Mouse (Mus musculus) stomach, embryonic 14.5 days (tissue): ENCODE measurements at regions not wholly inside any gene's neighbourhood (a gene's known extent, or its start where the extent isn't known, plus 50 kb on each side); places are given as distances from the start of the nearest gene placed in this dataset.

Source experiments
- ATAC-seq: fragments of 200-750 bp; cut with Nextera tagmentation; 2 replicates; pipeline ENCODE4 v1.8.0; 2017; ENCODE audit warnings: low read depth, moderate TSS enrichment; ENCODE audit not compliant: insufficient number of reproducible peaks, insufficient read depth, low FRiP score
- H3K27ac ChIP-seq: fragments of 300-500 bp; sonication (generic); 2 replicates; pipeline ENCODE4 v1.5.1; 2014; ENCODE audit warnings: mild to moderate bottlenecking, low read length, moderate library complexity, mixed read lengths
- H3K27me3 ChIP-seq: fragments of 300-500 bp; sonication (generic); 2 replicates; pipeline ENCODE4 v1.6.1; 2014; ENCODE audit warnings: low read length, control low read depth, mixed read lengths; ENCODE audit not compliant: control insufficient read depth, insufficient read depth
- H3K36me3 ChIP-seq: fragments of 300-500 bp; sonication (generic); 2 replicates; pipeline ENCODE4 v1.6.1; 2014; ENCODE audit warnings: mild to moderate bottlenecking, control low read depth, low read length, moderate library complexity, mixed read lengths; ENCODE audit not compliant: control insufficient read depth, insufficient read depth
- H3K4me1 ChIP-seq: fragments of 300-500 bp; sonication (generic); 2 replicates; pipeline ENCODE4 v1.6.1; 2014; ENCODE audit warnings: low read length, control low read depth, mixed read lengths; ENCODE audit not compliant: control insufficient read depth, insufficient read depth
- H3K4me2 ChIP-seq: fragments of 300-500 bp; sonication (generic); replicated peaks from 2 replicates; pipeline ENCODE4 v1.6.1; 2014; ENCODE audit warnings: low read depth, low read length, control low read depth
- H3K4me3 ChIP-seq: fragments of 300-500 bp; sonication (generic); 2 replicates; pipeline ENCODE4 v1.5.1; 2014; ENCODE audit warnings: low read depth, low read length, control low read depth
- H3K9ac ChIP-seq: fragments of 300-500 bp; sonication (generic); replicated peaks from 2 replicates; pipeline ENCODE4 v1.6.1; 2014; ENCODE audit warnings: low read depth, mild to moderate bottlenecking, control low read depth, low read length, moderate library complexity, mixed read lengths
- H3K9me3 ChIP-seq: fragments of 300-500 bp; sonication (generic); 2 replicates; pipeline ENCODE4 v1.6.1; 2016; ENCODE audit warnings: low read depth, low read length, control low read depth; ENCODE audit not compliant: control insufficient read depth
- WGBS: fragments of 180-500 bp; shearing (Covaris S2); extraction: QIAGEN DNeasy Blood & Tissue Kit; methylation state at CpG from one replicate; pipeline ENCODE4 v1.1.7; 2014; 5-methylcytosine and 5-hydroxymethylcytosine counted together

GRCm38 (mm10) chr3:149519575-149519929 is 529.2 kb upstream of the Adgrl2 start:
- 12% methylated on average over 15 of the region's 15 CpGs for WGBS
- H3K9me3 ChIP-seq: no peaks in the 10 kb centered on the region
- H3K4me3 ChIP-seq: peak overlapping the region; percentile 35
- ATAC-seq: no peak
- no peak overlapping the region for H3K27ac ChIP-seq
- no peak overlapping the region for H3K9ac ChIP-seq
- H3K4me1 ChIP-seq: no peaks in the 10 kb centered on the region
- peak overlapping the region; percentile 86 for H3K4me2 ChIP-seq
- H3K27me3 ChIP-seq: no peaks in the 10 kb centered on the region
- H3K36me3 ChIP-seq: no peaks in the 10 kb centered on the region

GRCm38 (mm10) chr3:149518928-149519574 is 528.7 kb upstream of the Adgrl2 start:
- no peak for ATAC-seq
- no peaks in the 10 kb centered on the region for H3K4me1 ChIP-seq

GRCm38 (mm10) chr3:149517537-149517936 is 527.2 kb upstream of the Adgrl2 start:
- H3K9ac ChIP-seq: no peak overlapping the region
- no peaks in the 10 kb centered on the region for H3K9me3 ChIP-seq
- H3K4me3 ChIP-seq: no peak overlapping the region
- H3K4me1 ChIP-seq: no peaks in the 10 kb centered on the region
- no peak for ATAC-seq
- WGBS: 77% methylated on average over 11 of the region's 11 CpGs
- no peak overlapping the region for H3K27ac ChIP-seq
- H3K4me2 ChIP-seq: no peak overlapping the region
- H3K36me3 ChIP-seq: no peaks in the 10 kb centered on the region
- no peaks in the 10 kb centered on the region for H3K27me3 ChIP-seq

More at GRCm38 (mm10) chr3:149518928-149519574, 528.7 kb upstream of the Adgrl2 start:
- Histone ChIP-seq H3K36me3 (no peaks in the 10 kb centered on the region), H3K9ac (no peak overlapping the region; the same call in 1 of the 2 replicates), H3K27me3 (no peaks in the 10 kb centered on the region), H3K27ac (no peak overlapping the region), H3K9me3 (no peaks in the 10 kb centered on the region), H3K4me2 (peak overlapping the region; percentile 86), H3K4me3 (peak overlapping the region; percentile 35)
- WGBS: 4% methylated on average over 27 of the region's 27 CpGs

GRCm38 (mm10) chr3:149509178-149509577 is 518.8 kb upstream of the Adgrl2 start:
- no peak overlapping the region for H3K4me3 ChIP-seq
- no peak overlapping the region for H3K9ac ChIP-seq
- no peaks in the 10 kb centered on the region for H3K27me3 ChIP-seq
- no peak overlapping the region for H3K27ac ChIP-seq
- no peaks in the 10 kb centered on the region for H3K9me3 ChIP-seq
- no peaks in the 10 kb centered on the region for H3K36me3 ChIP-seq
- ATAC-seq: no peak
- H3K4me2 ChIP-seq: no peak overlapping the region
- no peaks in the 10 kb centered on the region for H3K4me1 ChIP-seq
- WGBS: 87% methylated on average over 6 of the region's 6 CpGs

- Histone ChIP-seq H3K27me3 (no peaks in the 10 kb centered on the region), H3K9ac (no peak overlapping the region), H3K4me3 (no peak overlapping the region), H3K4me2 (no peak overlapping the region), H3K9me3 (no peaks in the 10 kb centered on the region), H3K27ac (no peak overlapping the region), H3K36me3 (no peaks in the 10 kb centered on the region), H3K4me1 (no peaks in the 10 kb centered on the region)
- WGBS: 88% methylated on average over 10 of the region's 10 CpGs
- no peak for ATAC-seq
These were observed 518.3 kb upstream of the Adgrl2 start for GRCm38 (mm10) chr3:149508671-149509070.

- Histone ChIP-seq H3K27me3 (no peaks in the 10 kb centered on the region), H3K9me3 (no peaks in the 10 kb centered on the region), H3K4me3 (no peak overlapping the region), H3K27ac (no peak overlapping the region), H3K36me3 (no peaks in the 10 kb centered on the region), H3K4me1 (no peaks in the 10 kb centered on the region), H3K4me2 (no peak overlapping the region), H3K9ac (no peak overlapping the region)
- ATAC-seq: no peak
- WGBS: 67% methylated on average over 9 of the region's 9 CpGs
These were observed 515.3 kb upstream of the Adgrl2 start for GRCm38 (mm10) chr3:149505692-149506091.

- H3K9me3 ChIP-seq: no peaks in the 10 kb centered on the region
- H3K4me2 ChIP-seq: no peak overlapping the region
- H3K36me3 ChIP-seq: no peaks in the 10 kb centered on the region
- ATAC-seq: no peak
- WGBS: 95% methylated on average over 2 of the region's 2 CpGs
- H3K27ac ChIP-seq: no peak overlapping the region
- no peak overlapping the region for H3K9ac ChIP-seq
- H3K4me1 ChIP-seq: no peaks in the 10 kb centered on the region
- no peak overlapping the region for H3K4me3 ChIP-seq
- H3K27me3 ChIP-seq: no peaks in the 10 kb centered on the region
These were observed 513.6 kb upstream of the Adgrl2 start for GRCm38 (mm10) chr3:149503992-149504391.

GRCm38 (mm10) chr3:149500130-149500529 is 509.8 kb upstream of the Adgrl2 start:
- ATAC-seq: no peak
- no peak overlapping the region for H3K4me3 ChIP-seq
- WGBS: 90% methylated on average over 3 of the region's 3 CpGs
- peaks cover 5% of the 10 kb centered on the region; the same call in 1 of the 2 replicates for H3K4me1 ChIP-seq
- no peak overlapping the region for H3K27ac ChIP-seq
- no peak overlapping the region for H3K9ac ChIP-seq
- no peaks in the 10 kb centered on the region for H3K27me3 ChIP-seq
- H3K9me3 ChIP-seq: no peaks in the 10 kb centered on the region
- no peaks in the 10 kb centered on the region for H3K36me3 ChIP-seq
- H3K4me2 ChIP-seq: no peak overlapping the region

GRCm38 (mm10) chr3:149498765-149499164 is 508.4 kb upstream of the Adgrl2 start:
- Histone ChIP-seq H3K4me2 (no peak overlapping the region), H3K9ac (no peak overlapping the region), H3K36me3 (no peaks in the 10 kb centered on the region), H3K9me3 (no peaks in the 10 kb centered on the region), H3K27ac (no peak overlapping the region), H3K4me3 (no peak overlapping the region), H3K27me3 (no peaks in the 10 kb centered on the region), H3K4me1 (peaks cover 5% of the 10 kb centered on the region; the same call in 1 of the 2 replicates)
- ATAC-seq: no peak
- 38% methylated on average over 1 of the region's 1 CpGs for WGBS
